Mouse (Mus musculus) spleen, adult 18-20 months (tissue): Measurements from ENCODE around the gene Herc4.

ENCODE experiments used
- DNase-seq, 2 experiments: peaks; one replicate each; pipeline ENCODE4 v3.0.0; 2022; ENCODE audit warnings: mixed read lengths in 2 of 2

Herc4 gene

GRCm38 (mm10) chr10:63243493-63244054 is at the start of gene Herc4:
Herc4 (plus strand) TSS chr10:63243810.
- peak; percentile 92 to 94 for DNase-seq

GRCm38 (mm10) chr10:63199008-63199407 is 44.6 kb upstream of the Herc4 start:
- DNase-seq = no peak

GRCm38 (mm10) chr10:63201534-63201933 is 42.1 kb upstream of the Herc4 start:
- no peak for DNase-seq

GRCm38 (mm10) chr10:63203002-63203401 is 40.6 kb upstream of the Herc4 start:
- DNase-seq = no peak

- DNase-seq = no peak
Measured at GRCm38 (mm10) chr10:63203728-63204127, 39.9 kb upstream of the Herc4 start, which contains the start of gene Mypn. Mypn (minus strand) TSS chr10:63203952.

GRCm38 (mm10) chr10:63208871-63209270 is 34.7 kb upstream of the Herc4 start:
- no peak for DNase-seq

- no peak for DNase-seq
Measured at GRCm38 (mm10) chr10:63221081-63221783, 22.4 kb upstream of the Herc4 start.

- no peak for DNase-seq
Measured at GRCm38 (mm10) chr10:63224341-63224740, 19.3 kb upstream of the Herc4 start.

- DNase-seq = no peak
Measured at GRCm38 (mm10) chr10:63230266-63230665, 13.3 kb upstream of the Herc4 start.

GRCm38 (mm10) chr10:63230854-63231253 is 12.8 kb upstream of the Herc4 start:
- no peak for DNase-seq

- no peak for DNase-seq
Measured at GRCm38 (mm10) chr10:63231630-63232029, 12.0 kb upstream of the Herc4 start.

GRCm38 (mm10) chr10:63234133-63234532 is 9.5 kb upstream of the Herc4 start:
- DNase-seq = no peak

- DNase-seq = no peak
Measured at GRCm38 (mm10) chr10:63235889-63236288, 7.7 kb upstream of the Herc4 start.

GRCm38 (mm10) chr10:63236663-63237062 is 6.9 kb upstream of the Herc4 start:
- DNase-seq = no peak

GRCm38 (mm10) chr10:63237206-63237605 is 6.4 kb upstream of the Herc4 start:
- DNase-seq = no peak

- DNase-seq = no peak
Measured at GRCm38 (mm10) chr10:63238090-63238489, 5.5 kb upstream of the Herc4 start.

GRCm38 (mm10) chr10:63239848-63240247 is 3.8 kb upstream of the Herc4 start:
- no peak for DNase-seq

GRCm38 (mm10) chr10:63240868-63241271 is 2.7 kb upstream of the Herc4 start:
- peak in 1 of 2 experiments; percentile 17 for DNase-seq

GRCm38 (mm10) chr10:63242798-63243435 is 693 bp upstream of the Herc4 start:
- DNase-seq = no peak

GRCm38 (mm10) chr10:63244055-63244671 is 553 bp downstream of the Herc4 start:
- peak in 1 of 2 experiments; percentile 63 for DNase-seq

GRCm38 (mm10) chr10:63244746-63245145 is 1.1 kb downstream of the Herc4 start:
- no peak for DNase-seq

GRCm38 (mm10) chr10:63245846-63246245 is 2.2 kb downstream of the Herc4 start:
- DNase-seq = no peak

GRCm38 (mm10) chr10:63247457-63247856 is 3.8 kb downstream of the Herc4 start:
- no peak for DNase-seq

GRCm38 (mm10) chr10:63248421-63248820 is 4.8 kb downstream of the Herc4 start:
- no peak for DNase-seq
